Mouse (Mus musculus) heart, adult 2 months (tissue): ENCODE data around the gene Ralgps1.

Source experiments
- CTCF ChIP-seq: fragments of 200-600 bp; IDR thresholded peaks from 2 replicates; pipeline ENCODE4 v1.8.1; 2022; ENCODE audit warnings: antibody characterized with exemption, mild to moderate bottlenecking, moderate library complexity
- POLR2A ChIP-seq: fragments of 200-500 bp; IDR thresholded peaks from 2 replicates; pipeline ENCODE4 v1.6.1; 2011; ENCODE audit warnings: mild to moderate bottlenecking, low read depth, low read length, control low read depth; ENCODE audit not compliant: insufficient read depth

- TF ChIP-seq CTCF (no peak), POLR2A (no peak)
Measured at GRCm38 (mm10) chr2:33357250-33357838, 13.9 kb downstream of the Ralgps1 start.
